Mouse (Mus musculus) liver, embryonic 14.5 days (tissue): ENCODE measurements around the gene Nup133.

Experiments used
- CTCF ChIP-seq: IDR thresholded peaks from 2 replicates; pipeline ENCODE4 v1.5.1; 2016; ENCODE audit warnings: antibody characterized with exemption, low read depth, control low read depth
- EP300 ChIP-seq: IDR thresholded peaks from 2 replicates; pipeline ENCODE4 v1.6.1; 2016; ENCODE audit warnings: antibody characterized with exemption, low read depth

DNA sequence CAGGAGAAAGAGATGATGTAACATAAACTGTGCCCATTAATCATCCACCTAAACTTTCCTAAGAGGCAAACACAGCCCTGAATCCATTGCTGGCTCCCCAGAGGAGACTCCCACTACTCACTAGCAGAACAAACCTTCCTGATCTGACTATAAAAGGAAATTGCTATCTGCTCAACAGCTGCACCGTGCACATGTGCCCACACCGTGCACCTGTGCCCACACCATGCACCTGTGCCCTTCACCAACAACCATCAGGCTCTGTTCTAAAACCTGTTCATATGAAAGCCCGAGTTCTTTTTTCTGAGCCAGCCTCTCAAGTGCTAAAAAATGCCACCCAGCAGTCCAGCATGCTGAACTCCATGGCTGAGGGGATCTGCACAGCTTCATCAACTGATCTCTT, 34.4 kb downstream of the Nup133 start:
- no peak for TF ChIP-seq CTCF
- TF ChIP-seq EP300: no peak
